Mouse (Mus musculus) brain, embryonic 18.5 days (tissue): ENCODE measurements at regions not wholly inside any gene's neighbourhood (a gene's known extent, or its start where the extent isn't known, plus 50 kb on each side); places are given as distances from the start of the nearest gene placed in this dataset.

ENCODE experiments used
- DNase-seq: peaks from one replicate; pipeline ENCODE4 v3.0.0-alpha.2; 2012; ENCODE audit warnings: low read depth, low spot score

- DNase-seq: no peak
Measured at GRCm38 (mm10) chr8:49030255-49030654, 186.5 kb upstream of the Tenm3 start.

- DNase-seq: no peak
Measured at GRCm38 (mm10) chr8:49017741-49018140, 174.0 kb upstream of the Tenm3 start.

GRCm38 (mm10) chr8:49015701-49016100 lies 171.9 kb upstream of the Tenm3 start:
- DNase-seq: no peak

GRCm38 (mm10) chr8:49015200-49015599 lies 171.4 kb upstream of the Tenm3 start:
- DNase-seq: no peak

- DNase-seq: no peak
Measured at GRCm38 (mm10) chr8:49006236-49006965, 162.7 kb upstream of the Tenm3 start.

GRCm38 (mm10) chr8:48981667-48982066 lies 137.9 kb upstream of the Tenm3 start:
- no peak for DNase-seq

GRCm38 (mm10) chr8:48980755-48981154 lies 137.0 kb upstream of the Tenm3 start:
- DNase-seq: no peak

- no peak for DNase-seq
Measured at GRCm38 (mm10) chr8:48970655-48971054, 126.9 kb upstream of the Tenm3 start.

GRCm38 (mm10) chr8:48964929-48965328 lies 121.2 kb upstream of the Tenm3 start:
- no peak for DNase-seq

- no peak for DNase-seq
Measured at GRCm38 (mm10) chr8:48957614-48958013, 113.9 kb upstream of the Tenm3 start.

- no peak for DNase-seq
Measured at GRCm38 (mm10) chr8:48951412-48951811, 107.7 kb upstream of the Tenm3 start.

GRCm38 (mm10) chr8:48944177-48944576 lies 100.4 kb upstream of the Tenm3 start:
- DNase-seq: no peak

GRCm38 (mm10) chr8:48937144-48937543 lies 93.4 kb upstream of the Tenm3 start:
- DNase-seq: no peak

- DNase-seq: no peak
Measured at GRCm38 (mm10) chr8:48927135-48927534, 83.4 kb upstream of the Tenm3 start.

- DNase-seq: no peak
Measured at GRCm38 (mm10) chr8:48915275-48915674, 71.5 kb upstream of the Tenm3 start.

- no peak for DNase-seq
Measured at GRCm38 (mm10) chr8:48912842-48913241, 69.1 kb upstream of the Tenm3 start.

- no peak for DNase-seq
Measured at GRCm38 (mm10) chr8:48901668-48902406, 58.1 kb upstream of the Tenm3 start.

- no peak for DNase-seq
Measured at GRCm38 (mm10) chr8:48896687-48897086, 52.9 kb upstream of the Tenm3 start.

GRCm38 (mm10) chr8:48896251-48896650 lies 52.5 kb upstream of the Tenm3 start:
- no peak for DNase-seq

- DNase-seq: no peak
Measured at GRCm38 (mm10) chr8:48895586-48895985, 51.8 kb upstream of the Tenm3 start.
